Mouse (Mus musculus) lung, postnatal 10 days (tissue): ENCODE measurements at regions not wholly inside any gene's neighbourhood (a gene's known extent, or its start where the extent isn't known, plus 50 kb on each side); places are given as distances from the start of the nearest gene placed in this dataset.

Experiments
- DNase-seq: peaks from one replicate; pipeline ENCODE4 v3.0.0; 2021

DNA sequence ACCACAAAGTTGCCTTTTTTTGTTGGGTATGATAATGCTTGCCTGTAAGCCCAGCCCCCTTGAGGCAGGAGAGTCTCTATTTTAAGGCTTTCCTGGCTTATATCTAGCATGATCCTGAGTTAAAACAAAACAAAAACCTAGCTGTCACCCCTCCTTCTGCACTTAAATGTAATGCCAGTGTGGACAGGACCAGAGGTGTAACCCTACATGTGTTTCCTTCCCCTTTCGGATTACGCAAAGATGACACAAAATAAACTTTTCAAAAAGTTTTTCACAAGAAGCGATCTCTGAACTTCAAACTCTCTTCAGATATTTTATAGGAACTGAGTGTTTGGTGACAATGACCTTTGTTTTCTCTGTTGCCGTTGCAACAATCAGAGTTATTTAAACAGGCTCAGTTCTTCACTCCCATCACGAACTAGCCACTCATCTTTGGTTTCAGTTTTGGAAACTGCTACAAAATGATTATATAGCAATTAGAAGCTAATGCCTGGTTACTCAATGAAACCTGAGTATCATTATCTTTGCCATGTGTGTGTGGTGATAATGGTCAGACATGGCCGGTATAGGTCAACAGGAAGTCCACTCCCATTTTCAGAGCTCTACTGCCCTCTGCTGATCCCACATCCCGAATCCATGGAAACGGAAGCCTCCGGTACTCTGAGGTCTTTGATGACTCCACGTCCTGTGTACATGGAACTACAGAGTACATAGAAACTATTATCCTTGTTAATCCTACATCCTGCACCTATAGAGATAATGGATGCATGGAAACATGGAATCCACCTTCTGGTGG is 282.6 kb downstream of the Ankrd50 start:
- DNase-seq: peak; percentile 92

DNA sequence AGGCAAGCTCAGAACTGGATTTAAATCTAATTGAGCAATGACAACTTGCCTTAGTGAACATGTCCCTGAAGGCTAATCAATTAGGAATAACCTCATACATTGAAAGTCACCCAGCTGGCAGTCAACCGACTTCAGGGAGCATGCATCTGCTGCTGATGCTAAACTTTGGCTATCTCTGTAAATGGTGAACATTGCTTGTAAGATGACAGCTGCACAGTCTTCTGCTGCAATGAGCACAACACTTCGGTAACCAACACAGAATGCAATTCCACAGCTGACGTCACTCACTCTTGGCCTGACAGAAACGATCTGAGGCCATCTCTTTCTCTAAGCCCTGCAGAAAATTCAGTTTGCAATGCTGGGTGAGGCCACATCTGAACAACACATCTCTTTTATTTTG is 290.6 kb downstream of the Ankrd50 start:
- DNase-seq: peak; percentile 73

DNA sequence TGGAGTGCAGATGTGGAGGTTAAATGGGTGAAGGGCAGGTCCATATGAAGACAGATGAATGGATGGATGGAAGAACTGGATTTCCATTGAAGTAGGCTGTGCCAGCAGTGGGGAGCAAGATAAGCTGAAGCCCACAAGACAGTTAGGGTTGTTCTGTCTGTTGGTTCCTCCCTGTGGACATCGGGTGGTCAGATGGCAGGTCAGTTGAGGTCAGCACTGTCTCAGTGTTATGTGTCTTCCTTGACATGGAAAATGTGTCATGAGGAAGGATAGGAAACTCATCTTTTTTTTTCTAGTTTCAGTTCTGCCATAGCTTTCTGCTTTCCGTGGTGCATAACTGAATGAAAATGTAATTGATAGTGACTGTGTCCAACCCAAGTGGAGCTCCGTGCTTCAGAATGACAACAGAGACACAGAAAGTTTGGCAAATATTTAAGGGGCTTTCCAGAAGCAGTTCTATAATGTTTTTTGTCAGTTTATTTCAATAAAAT is 297.2 kb downstream of the Ankrd50 start:
- no peak for DNase-seq

DNA sequence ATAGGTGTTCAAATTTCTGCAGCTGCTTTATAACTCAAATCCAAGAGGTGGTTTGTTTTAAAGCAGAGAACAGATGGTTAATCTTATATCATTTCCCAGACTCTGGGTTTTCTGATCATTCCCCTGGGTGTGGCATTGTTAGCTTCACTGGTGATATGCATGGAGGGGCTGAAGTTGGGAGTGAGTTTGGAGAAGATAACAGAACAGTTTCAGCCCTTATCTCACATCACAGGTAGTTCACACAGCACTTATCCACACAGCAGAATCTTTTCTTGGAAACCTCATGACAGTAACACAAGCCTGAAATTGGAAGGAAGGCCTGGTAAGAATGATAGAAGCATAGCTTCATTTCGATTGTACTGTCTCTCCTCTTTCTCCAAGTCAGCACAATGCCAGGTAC is 298.1 kb downstream of the Ankrd50 start:
- no peak for DNase-seq

DNA sequence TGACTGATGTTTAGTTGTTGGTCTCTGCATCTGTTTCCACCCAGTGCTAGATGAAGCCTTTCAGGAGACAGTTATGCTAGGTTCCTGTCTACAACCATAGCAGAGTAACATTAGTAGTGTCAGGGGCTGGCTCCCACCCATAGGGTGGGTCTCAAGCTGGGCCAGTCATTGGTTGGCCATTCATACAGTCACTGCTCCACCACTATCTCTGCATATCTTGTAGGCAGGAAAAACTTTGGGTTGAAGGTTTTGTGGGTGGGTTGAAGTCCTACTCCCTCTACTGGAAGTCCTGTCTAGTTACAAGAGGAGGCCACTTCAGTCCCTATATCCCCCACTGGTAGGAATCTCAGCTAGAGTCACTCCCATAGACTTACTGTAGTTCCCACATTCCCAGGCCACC is 306.3 kb downstream of the Ankrd50 start:
- no peak for DNase-seq

DNA sequence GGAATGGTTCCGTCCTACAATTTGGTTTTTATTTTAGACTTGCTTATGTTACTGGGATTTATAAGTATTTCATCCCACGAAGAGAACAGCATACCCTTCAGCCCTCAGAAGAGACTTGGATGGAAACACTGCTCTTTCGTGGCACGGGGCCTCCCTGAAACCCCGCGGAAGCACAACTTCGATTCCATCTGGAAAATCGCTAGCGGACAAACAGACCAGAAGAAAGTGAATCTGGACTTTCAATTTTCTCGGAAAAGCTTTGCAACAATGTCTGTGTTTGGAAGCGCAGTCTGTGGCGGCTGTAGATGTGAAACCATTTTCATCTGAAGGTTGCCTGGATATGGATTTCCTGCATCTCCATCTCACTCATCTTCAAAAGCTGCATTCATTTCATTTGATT is 308.7 kb downstream of the Ankrd50 start:
- no peak for DNase-seq

DNA sequence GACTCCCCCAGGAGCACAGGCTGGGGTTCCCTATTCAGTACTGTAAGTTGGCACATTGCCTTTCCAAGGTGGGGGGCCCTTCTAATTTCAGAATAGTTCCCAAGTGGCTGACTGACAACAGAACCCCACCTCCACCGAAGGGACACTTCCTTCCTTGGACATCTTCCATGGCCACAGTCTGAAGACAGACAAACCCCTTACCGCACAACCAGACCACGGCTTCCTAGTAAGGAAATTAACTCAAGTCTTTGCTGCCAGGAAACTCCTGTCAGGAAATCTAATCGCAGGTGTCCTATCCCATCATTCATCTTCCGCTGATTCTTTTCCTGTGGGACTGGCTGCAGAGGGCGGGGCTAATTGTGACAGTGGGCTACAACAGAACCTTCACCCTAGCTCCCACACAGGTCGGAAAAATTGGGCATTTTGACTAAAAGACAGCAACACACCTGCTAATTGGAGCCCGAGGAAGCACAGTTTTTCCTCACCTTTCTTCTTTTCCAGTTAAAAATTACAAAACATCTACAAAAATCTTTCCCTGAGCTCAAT is 309.8 kb downstream of the Ankrd50 start:
- DNase-seq: peak; percentile 13

DNA sequence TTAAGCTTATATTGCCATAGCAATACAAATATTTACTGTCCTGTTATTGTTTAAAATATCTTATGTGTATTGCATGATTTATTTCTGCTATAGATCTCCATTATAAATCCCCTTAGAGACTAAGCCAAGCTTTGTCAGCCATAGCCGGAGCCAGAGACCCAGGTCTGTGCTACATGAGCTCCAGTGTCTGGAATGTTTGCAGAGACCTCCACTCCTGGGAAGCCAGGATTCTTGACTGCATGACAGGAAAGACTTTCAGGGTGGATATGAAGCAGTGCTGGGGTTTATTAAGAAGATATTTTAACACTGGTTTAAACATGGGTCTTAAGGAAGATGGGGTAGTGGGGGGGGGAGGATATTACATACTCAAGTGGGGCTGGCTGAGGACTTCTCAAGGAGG is 332.2 kb downstream of the Ankrd50 start:
- no peak for DNase-seq

DNA sequence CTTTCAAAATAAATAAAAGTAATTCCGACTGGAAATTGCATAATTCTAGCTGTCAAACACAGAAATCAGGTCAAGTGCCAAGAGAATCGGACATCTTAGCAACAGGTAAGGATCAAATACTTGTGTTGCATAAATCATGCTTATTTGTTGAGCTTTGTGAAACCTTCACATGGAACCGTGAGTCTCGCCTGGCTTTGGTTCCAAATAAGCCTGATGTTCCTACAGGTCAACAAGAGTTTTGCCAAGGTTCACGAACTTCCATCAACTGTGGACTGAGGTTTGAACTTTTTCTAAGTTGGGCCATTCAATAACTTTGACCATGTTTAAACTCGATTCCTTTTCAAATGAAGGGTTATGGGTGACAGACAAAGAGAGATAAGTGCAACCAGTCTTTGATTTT is 332.8 kb downstream of the Ankrd50 start:
- DNase-seq: no peak

DNA sequence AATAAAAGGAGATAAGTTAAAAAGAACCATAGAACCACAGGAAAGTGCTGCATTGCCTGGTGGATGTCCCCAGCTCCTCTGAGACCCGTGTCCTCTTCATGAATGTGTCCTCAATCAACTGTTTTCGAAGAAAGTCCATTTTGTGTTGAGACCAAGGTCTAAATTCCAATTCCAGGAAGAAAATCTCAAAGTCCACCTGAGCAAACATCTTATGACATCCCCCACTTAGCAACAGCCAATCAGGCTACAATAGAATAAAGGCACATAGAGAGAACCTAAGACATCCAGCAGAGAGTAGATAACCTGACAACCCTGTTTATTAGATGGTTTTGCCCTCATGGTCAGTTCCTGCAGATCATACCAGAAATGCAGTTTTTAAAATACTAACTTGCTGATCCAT is 338.0 kb downstream of the Ankrd50 start:
- no peak for DNase-seq

DNA sequence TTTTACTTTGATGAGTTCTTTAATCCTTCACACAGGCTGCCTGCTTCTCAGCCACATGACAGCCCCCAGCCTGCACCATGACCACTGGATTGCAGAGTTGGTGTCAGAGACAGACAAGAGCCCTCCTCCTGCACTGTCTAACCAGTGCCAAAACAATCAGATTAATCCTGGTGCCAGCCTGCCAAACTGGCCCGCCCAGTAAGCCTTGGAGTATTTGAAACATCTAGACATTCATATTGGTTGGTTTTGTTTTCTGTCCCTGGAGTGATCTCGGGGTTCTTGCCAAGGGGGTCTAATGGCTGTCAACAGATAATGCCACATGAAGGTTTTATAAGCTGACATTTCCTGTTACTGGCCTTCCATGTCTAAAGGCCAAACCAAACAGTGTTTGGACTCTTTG is 339.2 kb downstream of the Ankrd50 start:
- peak; percentile 77 for DNase-seq

DNA sequence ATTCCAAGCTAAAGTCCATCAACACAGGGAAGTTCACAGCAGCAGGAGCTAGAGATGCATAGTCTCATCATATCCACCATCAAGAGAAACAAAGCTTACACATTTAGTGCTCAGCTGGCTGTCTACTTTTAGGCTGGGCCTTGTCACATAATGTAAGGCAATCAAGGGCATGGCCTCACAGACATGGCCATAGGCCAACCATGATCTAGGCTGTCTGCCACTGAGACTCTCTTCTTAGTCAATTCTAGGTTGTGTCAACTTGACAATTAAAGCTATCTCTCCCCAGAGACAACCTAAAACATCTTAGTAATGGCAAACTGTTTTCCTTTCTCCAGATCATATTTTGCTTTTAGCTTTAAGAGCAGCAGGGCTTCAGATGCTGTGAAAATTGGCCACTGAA is 340.0 kb downstream of the Ankrd50 start:
- no peak for DNase-seq

DNA sequence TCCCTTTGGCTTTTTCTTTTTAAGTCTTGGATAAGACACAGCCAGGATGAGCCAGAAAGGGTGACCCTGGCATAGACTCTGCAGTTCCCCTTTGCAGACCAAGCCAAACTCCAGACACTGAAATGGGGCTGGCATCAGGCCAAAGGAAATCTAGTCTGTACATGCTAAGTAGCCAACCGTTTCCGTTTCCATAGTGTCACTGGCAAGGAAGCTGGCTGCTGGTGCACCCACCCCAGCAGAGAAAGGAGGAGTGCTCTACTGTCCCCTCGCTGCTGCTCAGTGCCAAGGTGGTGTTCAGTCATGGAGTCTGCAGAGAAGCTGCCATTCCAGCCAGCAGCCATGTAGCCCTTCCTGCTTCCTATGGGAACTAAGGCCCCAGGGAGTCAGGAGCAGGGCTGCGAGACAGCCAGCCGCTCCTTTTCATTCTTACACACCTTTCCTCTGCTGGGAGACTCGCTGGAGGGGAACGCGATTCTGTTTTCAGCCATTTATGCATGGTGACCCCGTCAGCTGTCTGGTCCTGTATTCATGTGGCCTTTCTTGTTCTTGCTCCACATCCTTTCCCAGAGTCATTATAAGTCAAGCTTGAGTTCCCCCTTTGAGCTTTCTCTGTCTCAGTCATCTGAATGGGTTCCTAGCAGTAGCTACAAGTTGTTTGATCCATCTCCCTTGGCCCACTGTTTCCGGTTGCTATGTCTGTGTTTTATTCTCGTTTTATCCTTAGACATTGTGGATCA is 341.3 kb downstream of the Ankrd50 start:
- DNase-seq: peak; percentile 90

DNA sequence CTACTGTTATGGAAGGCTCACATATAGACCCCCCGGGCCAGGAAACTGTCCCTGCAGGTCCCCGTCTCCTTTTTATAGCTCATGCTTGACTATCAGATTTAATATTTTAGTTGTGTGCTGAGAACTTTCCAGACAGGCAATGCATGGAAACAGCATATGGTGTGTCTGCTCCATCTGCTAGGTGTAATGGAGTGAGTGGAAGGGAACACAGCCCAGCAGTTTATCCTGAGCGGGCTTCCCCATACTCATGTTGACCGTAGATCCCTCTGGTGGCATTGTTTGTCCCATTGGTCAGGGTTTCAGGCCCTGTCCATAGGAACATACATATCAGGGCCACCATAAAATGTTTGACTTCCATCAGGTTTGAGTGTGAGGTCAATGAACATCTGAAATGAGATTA is 345.3 kb downstream of the Ankrd50 start:
- DNase-seq: no peak

DNA sequence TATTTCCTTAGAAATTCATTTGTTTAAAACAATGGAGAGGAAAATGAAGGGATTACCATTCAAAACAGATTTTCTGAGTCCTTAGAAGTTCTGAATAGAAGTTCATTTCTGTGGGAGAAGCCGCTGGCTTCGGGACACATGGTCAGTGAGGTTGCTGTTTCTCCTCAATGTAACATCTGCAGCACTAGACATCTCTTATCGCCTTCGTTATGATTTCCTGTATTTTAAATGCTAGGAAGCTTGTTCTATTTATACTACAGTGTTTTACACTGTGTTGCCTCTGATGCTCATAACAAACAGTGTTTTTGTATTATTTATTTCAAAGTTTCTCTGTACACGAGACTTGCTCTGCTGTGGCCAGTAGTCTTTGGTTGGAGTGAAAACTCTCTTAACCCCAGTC is 346.6 kb downstream of the Ankrd50 start:
- no peak for DNase-seq

DNA sequence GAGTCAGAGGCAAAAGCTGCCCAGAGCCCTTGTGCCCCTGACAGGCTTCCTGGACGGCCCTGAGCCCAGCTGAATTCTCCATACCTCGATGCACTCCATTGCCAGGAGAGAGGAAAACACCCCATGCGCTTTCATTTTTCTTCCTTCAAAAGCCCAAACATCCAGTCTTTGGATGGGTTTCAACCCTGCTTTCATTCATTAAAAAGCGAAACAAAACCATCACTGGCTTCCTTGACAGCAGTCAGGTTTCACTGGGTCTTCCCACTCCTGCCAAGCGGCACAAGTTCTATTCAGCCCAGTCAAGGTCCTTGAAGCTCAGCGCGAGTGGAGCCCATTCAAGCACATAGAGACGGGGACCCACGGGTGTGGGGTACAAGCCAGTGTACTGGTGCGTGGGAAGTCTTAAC is 348.8 kb downstream of the Ankrd50 start:
- DNase-seq: no peak

DNA sequence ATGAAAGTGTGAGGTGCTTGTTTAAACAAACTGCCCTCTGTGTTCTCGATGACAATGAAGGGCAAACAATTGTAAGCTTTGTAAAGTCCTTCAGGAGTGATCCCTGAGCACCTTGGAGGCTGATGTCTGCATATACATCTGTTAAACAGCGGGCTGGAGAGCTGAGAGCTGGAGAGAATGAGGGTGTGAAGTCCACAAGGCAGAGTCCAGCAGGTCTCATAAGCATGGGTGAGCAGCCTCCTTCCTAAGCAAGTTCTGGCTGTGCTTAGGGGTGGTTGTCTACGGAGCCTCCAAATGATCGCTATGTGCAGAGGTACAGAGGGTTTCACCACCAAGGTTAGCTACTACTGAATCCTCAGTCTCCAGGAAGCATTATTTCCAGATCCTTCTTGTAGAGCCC is 350.2 kb downstream of the Ankrd50 start:
- DNase-seq: no peak

DNA sequence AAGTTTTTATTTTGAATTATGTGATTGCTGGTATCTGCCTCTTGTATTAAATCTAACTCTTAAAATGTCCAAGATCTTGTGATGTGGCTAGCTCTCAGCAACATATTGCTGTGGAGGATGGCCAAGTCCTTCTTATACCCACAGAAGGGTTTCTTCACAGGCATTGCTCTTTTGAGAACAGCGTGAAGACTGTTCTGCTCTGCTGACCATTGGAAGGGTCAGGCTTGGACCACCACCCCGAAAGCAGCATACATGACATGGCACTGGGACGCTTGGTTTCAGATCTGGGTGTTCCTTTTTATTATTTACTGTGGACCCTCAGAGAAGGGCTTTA is 352.8 kb downstream of the Ankrd50 start:
- DNase-seq: no peak

DNA sequence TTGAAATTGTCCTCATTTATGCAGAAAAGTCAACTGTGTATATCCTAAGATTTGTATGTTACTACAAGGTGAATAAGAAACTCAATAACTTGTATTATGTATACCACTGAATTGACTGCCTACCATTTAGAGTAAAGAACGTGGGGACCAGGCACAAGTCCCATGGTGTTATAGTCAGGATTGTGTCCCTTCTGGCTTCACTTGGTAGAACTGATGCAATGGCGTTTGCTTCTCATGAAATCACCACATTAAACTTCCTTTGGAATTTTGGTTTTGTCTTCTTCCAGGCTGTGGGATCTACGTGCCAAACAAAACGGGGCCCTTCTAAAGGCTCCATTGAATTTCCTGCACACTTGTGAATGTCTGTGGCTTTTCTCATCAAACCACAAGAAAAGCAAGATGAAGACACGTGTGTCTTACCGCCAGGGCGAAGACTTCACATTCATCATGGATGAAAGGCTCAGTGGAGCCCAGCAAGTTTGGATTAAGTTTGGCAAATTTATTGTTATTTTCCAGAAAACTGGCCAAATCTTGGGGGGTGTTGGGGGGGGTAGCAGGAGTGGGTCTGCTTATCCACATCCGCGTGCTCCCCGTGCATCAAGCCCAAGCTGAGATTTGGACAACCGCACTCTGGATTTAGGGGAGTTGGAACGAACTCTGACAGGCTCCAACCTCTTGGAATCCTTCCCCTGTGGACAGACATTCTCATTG is 353.3 kb downstream of the Ankrd50 start:
- peak; percentile 51 for DNase-seq

DNA sequence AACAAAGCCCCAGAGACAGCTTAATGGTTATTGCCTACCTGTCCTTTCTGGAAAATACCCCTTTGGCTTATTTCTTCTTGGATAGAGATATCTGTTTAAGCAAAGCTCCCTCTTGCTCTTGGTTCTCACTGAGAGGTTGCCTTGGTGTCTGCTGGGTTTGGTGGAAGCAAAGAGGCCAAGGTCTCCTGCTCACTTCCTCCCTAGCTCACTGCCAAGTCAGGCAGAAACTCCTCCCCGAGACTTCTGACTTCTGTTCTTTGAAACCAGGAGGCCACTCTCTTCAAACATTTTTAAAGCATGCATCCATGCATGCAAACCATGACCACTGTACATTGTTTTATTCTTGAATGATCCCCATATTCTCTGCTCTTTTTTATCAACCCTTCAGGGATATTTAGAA is 354.6 kb downstream of the Ankrd50 start:
- no peak for DNase-seq

DNA sequence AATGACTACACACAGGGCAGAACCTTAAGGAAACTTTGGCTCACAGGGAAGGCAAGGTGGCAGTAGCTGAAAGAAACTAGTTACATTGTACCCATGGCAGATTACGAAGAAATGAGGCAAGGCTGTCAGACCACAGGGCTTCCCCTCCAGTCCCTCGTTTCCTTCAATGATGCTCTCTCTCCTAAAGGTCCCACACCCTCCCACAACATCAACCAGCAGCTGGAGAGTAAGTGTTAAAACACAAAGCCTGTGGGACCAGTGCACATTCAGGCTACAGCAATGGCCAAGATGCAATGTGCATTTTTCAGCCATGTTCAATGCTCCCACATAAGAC is 355.5 kb downstream of the Ankrd50 start:
- no peak for DNase-seq

DNA sequence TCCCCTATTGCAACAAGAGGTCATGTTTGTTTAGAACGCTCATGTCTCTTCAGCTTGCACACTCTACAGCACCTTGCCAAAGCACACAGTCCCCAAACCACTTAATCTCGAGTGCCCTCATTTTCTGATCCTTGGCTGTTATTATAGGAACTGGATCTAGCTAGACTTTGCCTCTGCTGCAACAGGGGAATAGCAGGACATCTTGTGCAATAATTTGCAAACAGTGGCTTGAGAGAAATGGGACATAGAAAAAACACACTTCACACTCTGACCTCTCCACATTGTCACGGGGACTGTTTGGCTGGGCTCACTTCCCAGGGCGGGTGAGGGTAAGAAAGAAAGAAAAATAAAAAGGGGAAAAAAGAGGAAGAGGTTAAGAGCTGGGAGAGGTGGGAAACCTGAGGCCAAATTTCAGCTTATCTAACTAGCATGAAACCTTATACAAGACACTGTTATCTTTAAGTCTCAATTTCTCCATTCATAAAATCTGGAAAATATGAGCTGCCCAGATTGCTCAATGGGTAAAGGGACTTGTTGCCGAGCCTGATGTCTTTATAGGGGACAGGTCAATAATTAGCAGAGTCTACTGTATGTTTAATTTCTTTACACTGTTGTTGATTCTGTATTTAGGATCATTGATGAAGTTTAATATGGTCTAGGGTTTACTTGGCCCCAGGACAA is 356.0 kb downstream of the Ankrd50 start:
- DNase-seq: peak; percentile 80
